Mouse (Mus musculus) liver, postnatal 0 days (tissue): Measurements from ENCODE around the gene Zdhhc1. TPM values are rescaled to one million over a fixed set of nuclear protein-coding genes. Genes with fewer than 3 reads are reported as not detected.

Experiments used
- ATAC-seq: fragments of 200-750 bp; cut with Nextera tagmentation; 2 replicates; pipeline ENCODE4 v1.8.0; 2017; ENCODE audit warnings: mild to moderate bottlenecking, moderate library complexity
- DNase-seq: peaks from one replicate; pipeline ENCODE4 v3.0.0-alpha.2; 2016
- H3K27ac ChIP-seq: fragments of 300-500 bp; sonication (generic); 2 replicates; pipeline ENCODE4 v1.5.1; 2014; ENCODE audit warnings: antibody characterized with exemption, moderate library complexity, mild to moderate bottlenecking, low read depth
- H3K27me3 ChIP-seq: fragments of 300-500 bp; sonication (generic); 2 replicates; pipeline ENCODE4 v1.6.1; 2014; ENCODE audit warnings: low read length, control low read depth, mixed read lengths; ENCODE audit not compliant: insufficient read depth
- H3K36me3 ChIP-seq: fragments of 300-500 bp; sonication (generic); replicated peaks from 2 replicates; pipeline ENCODE4 v1.6.1; 2014; ENCODE audit warnings: mild to moderate bottlenecking, control low read depth, low read length, moderate library complexity, mixed read lengths; ENCODE audit not compliant: insufficient read depth
- H3K4me1 ChIP-seq: fragments of 300-500 bp; sonication (generic); 2 replicates; pipeline ENCODE4 v1.6.1; 2014; ENCODE audit warnings: antibody characterized with exemption, mild to moderate bottlenecking, control low read depth; ENCODE audit not compliant: insufficient read depth
- H3K4me2 ChIP-seq: fragments of 300-500 bp; sonication (generic); 2 replicates; pipeline ENCODE4 v1.6.1; 2014; ENCODE audit warnings: low read depth, mild to moderate bottlenecking, low read length, moderate library complexity, mixed read lengths
- H3K4me3 ChIP-seq: fragments of 300-500 bp; sonication (generic); 2 replicates; pipeline ENCODE4 v1.5.1; 2014; ENCODE audit warnings: low read depth, low read length
- H3K9ac ChIP-seq: fragments of 300-500 bp; sonication (generic); replicated peaks from 2 replicates; pipeline ENCODE4 v1.6.1; 2014; ENCODE audit warnings: mild to moderate bottlenecking, moderate library complexity
- H3K9me3 ChIP-seq: fragments of 300-500 bp; sonication (generic); 2 replicates; pipeline ENCODE4 v1.6.1; 2016; ENCODE audit warnings: mild to moderate bottlenecking, control low read depth, low read length, mixed read lengths
- CTCF ChIP-seq: sonication (generic); IDR thresholded peaks from 2 replicates; pipeline ENCODE4 v1.5.1; 2016; ENCODE audit warnings: antibody characterized with exemption, low read depth
- EP300 ChIP-seq: IDR thresholded peaks from 2 replicates; pipeline ENCODE4 v1.6.1; 2016; ENCODE audit warnings: antibody characterized with exemption, low read depth, mild to moderate bottlenecking
- WGBS: fragments of 180-500 bp; shearing (Covaris S2); extraction: QIAGEN DNeasy Blood & Tissue Kit; methylation state at CpG from one replicate; pipeline ENCODE4 v1.1.7; 2014; ENCODE audit not compliant: insufficient replicate concordance; 5-methylcytosine and 5-hydroxymethylcytosine counted together
- polyA plus RNA-seq: library from polyadenylated mRNA; unstranded; fragments of >200 nt; fragmentation: Nextera tagmentation; extraction: Ambion mirVana; gene quantifications from 2 replicates; pipeline ENCODE4 v1.2.1, GENCODE M21; 2015

The Zdhhc1 gene
- 2.1 and 2.3 TPM in 2 replicates for polyA plus RNA-seq

- H3K27ac ChIP-seq = peak within 1 kb of the TSS; percentile 55; the same call in 1 of the 2 replicates
- H3K36me3 ChIP-seq = no peaks in the 10 kb centered on the region
- 3% methylated on average over 65 of the region's 68 CpGs for WGBS
- ATAC-seq = peak; percentile 92
- DNase-seq = peak; percentile 87
- H3K9ac ChIP-seq = peak within 1 kb of the TSS; percentile 82
- no peaks in the 10 kb centered on the region for H3K27me3 ChIP-seq
- peak within 1 kb of the TSS; percentile 88 for H3K4me3 ChIP-seq
- no peak for TF ChIP-seq EP300
- peak; percentile 79 for TF ChIP-seq CTCF
- 0 out of 2 replicates have a peak, but pooled peaks cover 3% of the 10 kb centered on the region for H3K4me1 ChIP-seq
- H3K4me2 ChIP-seq = peak within 1 kb of the TSS; percentile 99
- H3K9me3 ChIP-seq = no peaks in the 10 kb centered on the region
These were observed at the start of gene Zdhhc1 for GRCm38 (mm10) chr8:105496439-105497180. Gene Zdhhc1 (minus strand): TSS chr8:105496902.

DNA sequence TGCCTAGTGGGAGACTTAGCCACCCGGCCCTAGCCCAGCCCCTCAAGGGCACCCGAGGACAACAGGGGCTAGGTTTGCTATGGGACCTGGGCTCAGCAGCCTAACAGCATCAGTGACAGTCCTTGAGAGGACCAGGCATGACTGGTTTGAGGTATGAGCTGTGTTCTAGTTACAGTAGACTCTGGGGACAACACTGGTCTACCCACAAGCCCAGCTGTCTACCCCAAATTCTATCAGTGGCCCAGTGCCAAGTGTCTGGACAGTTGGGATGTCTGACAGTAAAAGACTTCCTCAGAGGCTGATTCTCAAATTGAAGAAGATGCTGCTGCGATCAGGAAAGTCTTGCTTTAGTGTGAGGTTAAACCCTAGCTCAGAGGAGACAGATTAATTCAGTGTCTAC lies 48.5 kb upstream of the Zdhhc1 start:
- ATAC-seq = no peak
- H3K27ac ChIP-seq = no peak overlapping the region
- 84% methylated on average over 3 of the region's 3 CpGs for WGBS

DNA sequence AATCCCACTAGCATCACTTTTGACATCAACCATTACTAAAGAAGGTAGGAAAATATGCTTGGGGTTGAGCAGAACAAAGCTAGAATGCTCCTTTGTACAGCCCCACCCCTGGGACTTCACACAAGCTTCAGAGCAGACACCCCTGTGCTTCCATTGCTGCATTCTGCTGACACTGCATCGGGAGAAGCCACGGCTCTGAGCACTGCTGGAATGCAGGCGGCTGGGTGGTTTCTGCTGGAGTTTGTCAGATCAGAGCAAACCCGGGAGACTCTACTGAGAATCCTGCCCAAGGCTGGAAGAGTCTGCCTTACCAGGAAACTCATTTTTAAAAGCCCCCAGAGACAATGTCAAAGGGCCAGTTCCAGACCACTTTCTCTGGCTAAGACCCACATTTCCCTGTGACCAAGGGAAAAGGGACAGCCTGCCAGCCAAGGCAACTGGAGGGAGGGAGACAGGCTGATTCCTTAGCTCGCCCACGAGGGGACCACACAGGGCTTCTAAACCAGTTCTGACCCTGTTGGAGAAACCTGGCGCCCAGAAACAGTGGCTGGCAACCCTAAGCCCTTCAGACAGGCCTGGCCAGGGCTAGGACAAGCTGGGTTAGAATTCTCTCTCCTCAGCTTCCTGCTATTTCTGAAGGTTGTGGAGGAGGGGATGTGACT lies 48.0 kb upstream of the Zdhhc1 start:
- WGBS = 62% methylated on average over 7 of the region's 7 CpGs
- Histone ChIP-seq H3K4me1 (peaks cover 48% of the 10 kb centered on the region), H3K9me3 (no peaks in the 10 kb centered on the region), H3K36me3 (peaks cover 7% of the 10 kb centered on the region; the same call in 1 of the 2 replicates), H3K4me3 (no peak overlapping the region), H3K27me3 (no peaks in the 10 kb centered on the region), H3K27ac (no peak overlapping the region), H3K4me2 (no peak overlapping the region), H3K9ac (no peak overlapping the region)
- no peak for DNase-seq
- no peak for TF ChIP-seq EP300
- no peak for TF ChIP-seq CTCF
- no peak for ATAC-seq

More for the DNA sequence above, 48.5 kb upstream of the Zdhhc1 start:
- Histone ChIP-seq H3K9me3 (no peaks in the 10 kb centered on the region), H3K27me3 (no peaks in the 10 kb centered on the region), H3K36me3 (peaks cover 7% of the 10 kb centered on the region; the same call in 1 of the 2 replicates), H3K9ac (no peak overlapping the region), H3K4me2 (no peak overlapping the region), H3K4me3 (no peak overlapping the region), H3K4me1 (peaks cover 48% of the 10 kb centered on the region)
- no peak for TF ChIP-seq CTCF
- no peak for TF ChIP-seq EP300
- DNase-seq = no peak

DNA sequence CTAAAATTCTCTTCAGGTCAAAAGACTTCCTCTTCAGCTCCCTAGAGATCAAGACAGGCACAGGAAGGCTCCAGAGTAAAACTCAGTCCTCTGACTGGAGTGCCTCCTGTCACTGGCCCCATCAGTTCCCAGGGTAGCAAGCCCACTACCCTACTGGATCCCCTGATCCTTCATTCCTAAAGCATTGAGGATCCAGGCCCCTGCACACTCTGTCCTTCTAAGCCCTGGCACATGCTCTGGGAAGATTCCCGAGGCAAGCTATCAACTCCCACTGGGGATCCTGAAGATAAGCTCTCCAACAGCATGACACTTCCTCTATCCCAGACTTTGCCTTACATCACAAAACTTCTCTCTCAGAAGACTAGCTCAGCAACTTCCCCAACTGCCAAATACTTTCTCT lies 47.0 kb upstream of the Zdhhc1 start:
- no peaks in the 10 kb centered on the region for H3K27me3 ChIP-seq
- H3K4me1 ChIP-seq = peaks cover 48% of the 10 kb centered on the region
- no peak overlapping the region for H3K4me3 ChIP-seq
- DNase-seq (no peak), ATAC-seq (no peak)
- TF ChIP-seq CTCF (no peak), EP300 (no peak)
- H3K9ac ChIP-seq = no peak overlapping the region
- H3K4me2 ChIP-seq = no peak overlapping the region
- H3K27ac ChIP-seq = no peak overlapping the region
- no peaks in the 10 kb centered on the region for H3K9me3 ChIP-seq
- 18% methylated on average over 1 of the region's 1 CpGs for whole genome bisulfite sequencing
- peaks cover 15% of the 10 kb centered on the region for H3K36me3 ChIP-seq

GRCm38 (mm10) chr8:105542808-105543207 lies 46.1 kb upstream of the Zdhhc1 start:
- TF ChIP-seq CTCF = no peak
- TF ChIP-seq EP300 = no peak

GRCm38 (mm10) chr8:105542032-105542656 lies 45.4 kb upstream of the Zdhhc1 start:
- Histone ChIP-seq H3K4me3 (no peak overlapping the region), H3K4me1 (peaks cover 48% of the 10 kb centered on the region), H3K36me3 (peaks cover 31% of the 10 kb centered on the region), H3K9ac (no peak overlapping the region), H3K27me3 (no peaks in the 10 kb centered on the region), H3K27ac (peak overlapping the region; percentile 71), H3K9me3 (no peaks in the 10 kb centered on the region), H3K4me2 (peak overlapping the region; percentile 55)
- no peak for DNase-seq
- TF ChIP-seq EP300 (peak; percentile 97), CTCF (no peak)
- WGBS = 63% methylated on average over 3 of the region's 3 CpGs
- ATAC-seq = peak; percentile 81

More at GRCm38 (mm10) chr8:105542808-105543207, 46.1 kb upstream of the Zdhhc1 start:
- peaks cover 48% of the 10 kb centered on the region for H3K4me1 ChIP-seq
- no peaks in the 10 kb centered on the region for H3K27me3 ChIP-seq
- H3K36me3 ChIP-seq = peaks cover 24% of the 10 kb centered on the region
- H3K9ac ChIP-seq = no peak overlapping the region
- peak overlapping the region; percentile 44; the same call in 1 of the 2 replicates for H3K27ac ChIP-seq
- no peak overlapping the region for H3K4me3 ChIP-seq
- WGBS = 71% methylated on average over 2 of the region's 2 CpGs
- peak overlapping the region; percentile 55; the same call in 1 of the 2 replicates for H3K4me2 ChIP-seq
- DNase-seq (no peak), ATAC-seq (no peak)
- no peaks in the 10 kb centered on the region for H3K9me3 ChIP-seq
